Mouse (Mus musculus): ENCODE results near the gene Ttyh1.

Ttyh1 gene

GRCm38 (mm10) chr7:4170193-4170938 is 51.2 kb downstream of the Ttyh1 start:
- DNase-seq (ENCODE audit: low read depth, low spot score): no peak

DNA sequence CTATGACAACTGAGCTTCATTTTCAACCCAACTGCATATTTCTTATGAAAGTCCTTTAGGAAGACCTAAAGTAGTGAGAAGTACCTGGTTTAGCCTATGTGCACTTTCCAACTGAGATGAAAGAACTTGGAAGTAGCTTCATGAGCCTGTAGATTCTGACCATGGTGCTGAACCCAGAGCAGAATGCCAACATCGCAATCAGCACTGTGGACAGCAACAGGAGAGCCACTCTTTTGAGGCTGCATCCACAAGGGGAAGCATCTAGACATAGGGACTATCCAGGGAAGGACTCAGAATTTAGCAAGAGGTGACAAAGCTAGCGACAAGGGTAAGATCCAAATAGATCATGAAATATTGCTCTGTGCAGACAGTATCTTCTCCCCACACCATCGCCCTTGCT is 59.2 kb downstream of the Ttyh1 start:
- DNase-seq (ENCODE audit: low read depth, low spot score): no peak

All from WW6 (cell line).